Mouse (Mus musculus) E14TG2a.4 (cell line): ENCODE results near the gene Tyw1.

Source experiments
- CTCF ChIP-seq: conservative IDR thresholded peaks from 2 replicates; pipeline ENCODE4 v1.5.1; 2014; ENCODE audit warnings: low read length
- POU5F1 ChIP-seq: IDR thresholded peaks from 2 replicates; pipeline ENCODE4 v1.6.1; 2014; ENCODE audit warnings: low read length, borderline replicate concordance

DNA sequence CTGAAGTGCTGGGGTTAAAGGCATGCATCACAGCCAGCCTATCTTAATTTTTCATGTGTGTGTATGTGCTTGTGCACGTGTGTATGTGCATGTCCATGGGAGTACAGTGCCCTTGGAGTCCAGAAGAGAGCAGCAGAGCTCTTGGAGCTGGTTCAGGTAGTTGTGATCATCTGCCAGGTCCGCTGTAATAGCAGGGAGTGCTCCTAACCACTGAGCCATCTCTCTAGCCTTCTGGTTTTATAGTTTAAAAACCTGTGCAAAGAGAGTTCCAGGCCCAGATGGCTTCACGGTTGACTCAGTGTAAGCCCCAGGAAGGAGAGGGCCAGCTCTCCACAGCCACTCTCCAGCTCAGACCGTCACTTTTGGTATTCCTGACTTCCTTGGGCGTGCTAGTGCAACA lies 64.4 kb downstream of the Tyw1 start:
- TF ChIP-seq CTCF (no peak), POU5F1 (no peak)
